Mouse (Mus musculus) ES-E14 (cell line): ENCODE results near the gene Ndc1.

Source experiments
- CHD2 ChIP-seq: IDR thresholded peaks from 2 replicates; pipeline ENCODE4 v1.6.1; 2014; ENCODE audit warnings: mild to moderate bottlenecking, low read depth, low read length, inconsistent platforms
- HCFC1 ChIP-seq: IDR thresholded peaks from 2 replicates; pipeline ENCODE4 v1.6.1; 2012; ENCODE audit warnings: low read length, inconsistent platforms, borderline replicate concordance; ENCODE audit not compliant: insufficient read depth
- ZC3H11A ChIP-seq: IDR thresholded peaks from 2 replicates; pipeline ENCODE4 v1.6.1; 2012; ENCODE audit warnings: low read depth, mild to moderate bottlenecking, inconsistent platforms, low read length, borderline replicate concordance

DNA sequence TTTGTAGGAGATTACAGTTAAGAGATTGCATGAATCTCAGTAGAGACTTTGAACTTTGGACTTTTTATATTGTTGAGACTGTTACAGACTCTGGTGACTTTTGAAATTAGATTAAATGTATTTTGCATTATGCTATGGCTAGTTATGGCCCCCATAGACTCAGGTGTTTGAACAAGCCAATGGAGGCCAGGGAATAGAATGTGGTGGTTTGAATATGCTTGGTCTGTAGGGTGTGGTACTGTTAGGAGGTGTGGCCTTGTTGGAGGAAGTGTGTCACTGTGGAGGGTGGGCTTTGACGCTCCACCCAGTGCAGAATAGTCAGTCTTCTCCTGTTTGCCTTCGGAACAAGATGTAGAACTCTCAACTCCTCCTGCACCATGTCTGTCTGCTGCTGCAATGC is 44.5 kb upstream of the Ndc1 start:
- TF ChIP-seq CHD2 (no peak), ZC3H11A (no peak), HCFC1 (no peak)
